Mouse (Mus musculus): ENCODE measurements around the gene Rasd2.

Rasd2 gene

GRCm38 (mm10) chr8:75219877-75220738, 6.4 kb downstream of the Rasd2 start:
- no peak for DNase-seq (ENCODE audit: low spot score)

GRCm38 (mm10) chr8:75222665-75223064, 8.9 kb downstream of the Rasd2 start:
- no peak for DNase-seq (ENCODE audit: low spot score)

- DNase-seq (ENCODE audit: low spot score): no peak
Measured at GRCm38 (mm10) chr8:75226773-75227172, 13.0 kb downstream of the Rasd2 start.

GRCm38 (mm10) chr8:75233915-75234554, 20.3 kb downstream of the Rasd2 start:
- no peak for DNase-seq (ENCODE audit: low spot score)

- DNase-seq (ENCODE audit: low spot score): no peak
Measured at GRCm38 (mm10) chr8:75247331-75247730, 33.6 kb downstream of the Rasd2 start.

- DNase-seq (ENCODE audit: low spot score): no peak
Measured at GRCm38 (mm10) chr8:75249186-75249585, 35.4 kb downstream of the Rasd2 start.

GRCm38 (mm10) chr8:75254027-75254426, 40.3 kb downstream of the Rasd2 start:
- no peak for DNase-seq (ENCODE audit: low spot score)

GRCm38 (mm10) chr8:75255635-75256034, 41.9 kb downstream of the Rasd2 start:
- no peak for DNase-seq (ENCODE audit: low spot score)

GRCm38 (mm10) chr8:75272166-75272565, 58.4 kb downstream of the Rasd2 start:
- no peak for DNase-seq (ENCODE audit: low spot score)
